Mouse (Mus musculus) kidney, embryonic 16.5 days (tissue): ENCODE data around the gene H3f3b. TPM values are rescaled to one million over a fixed set of nuclear protein-coding genes. Genes with fewer than 3 reads are reported as not detected.
"Not testable (repeated sequence)": the region's sequence is repeated elsewhere in the genome, so short reads cannot be mapped to it uniquely, and the experiment has no call there.

Experiments used
- ATAC-seq: fragments of 200-750 bp; cut with Nextera tagmentation; 2 replicates; pipeline ENCODE4 v1.8.0; 2017; ENCODE audit warnings: moderate TSS enrichment; ENCODE audit not compliant: low FRiP score, low TSS enrichment
- H3K27ac ChIP-seq: fragments of 300-500 bp; sonication (generic); 2 replicates; pipeline ENCODE4 v1.5.1; 2014; ENCODE audit warnings: low read length
- H3K27me3 ChIP-seq: fragments of 300-500 bp; sonication (generic); 2 replicates; pipeline ENCODE4 v1.6.1; 2014; ENCODE audit warnings: low read length, control low read depth, mixed read lengths; ENCODE audit not compliant: insufficient read depth
- H3K36me3 ChIP-seq: fragments of 300-500 bp; sonication (generic); 2 replicates; pipeline ENCODE4 v1.6.1; 2014; ENCODE audit warnings: low read length, control low read depth, mixed read lengths; ENCODE audit not compliant: insufficient read depth
- H3K4me1 ChIP-seq: fragments of 300-500 bp; sonication (generic); 2 replicates; pipeline ENCODE4 v1.6.1; 2014; ENCODE audit warnings: low read length, control low read depth, mixed read lengths; ENCODE audit not compliant: insufficient read depth
- H3K4me2 ChIP-seq: fragments of 300-500 bp; sonication (generic); replicated peaks from 2 replicates; pipeline ENCODE4 v1.6.1; 2014; ENCODE audit warnings: low read depth, low read length
- H3K4me3 ChIP-seq: fragments of 300-500 bp; sonication (generic); 2 replicates; pipeline ENCODE4 v1.5.1; 2014; ENCODE audit warnings: mild to moderate bottlenecking, low read length
- H3K9ac ChIP-seq: fragments of 300-500 bp; sonication (generic); replicated peaks from 2 replicates; pipeline ENCODE4 v1.6.1; 2014; ENCODE audit warnings: low read length
- H3K9me3 ChIP-seq: fragments of 300-500 bp; sonication (generic); 2 replicates; pipeline ENCODE4 v1.6.1; 2016; ENCODE audit warnings: low read length, control low read depth
- WGBS: fragments of 180-500 bp; shearing (Covaris S2); extraction: QIAGEN DNeasy Blood & Tissue Kit; methylation state at CpG from one replicate; pipeline ENCODE4 v1.1.7; 2014; 5-methylcytosine and 5-hydroxymethylcytosine counted together
- polyA plus RNA-seq: library from polyadenylated mRNA; unstranded; fragments of >200 nt; fragmentation: Nextera tagmentation; extraction: Ambion mirVana; gene quantifications from 2 replicates; pipeline ENCODE4 v1.2.1, GENCODE M21; 2015

H3f3b gene
- polyA plus RNA-seq, 1 experiment from 2014 or later = 1,676 TPM

DNA sequence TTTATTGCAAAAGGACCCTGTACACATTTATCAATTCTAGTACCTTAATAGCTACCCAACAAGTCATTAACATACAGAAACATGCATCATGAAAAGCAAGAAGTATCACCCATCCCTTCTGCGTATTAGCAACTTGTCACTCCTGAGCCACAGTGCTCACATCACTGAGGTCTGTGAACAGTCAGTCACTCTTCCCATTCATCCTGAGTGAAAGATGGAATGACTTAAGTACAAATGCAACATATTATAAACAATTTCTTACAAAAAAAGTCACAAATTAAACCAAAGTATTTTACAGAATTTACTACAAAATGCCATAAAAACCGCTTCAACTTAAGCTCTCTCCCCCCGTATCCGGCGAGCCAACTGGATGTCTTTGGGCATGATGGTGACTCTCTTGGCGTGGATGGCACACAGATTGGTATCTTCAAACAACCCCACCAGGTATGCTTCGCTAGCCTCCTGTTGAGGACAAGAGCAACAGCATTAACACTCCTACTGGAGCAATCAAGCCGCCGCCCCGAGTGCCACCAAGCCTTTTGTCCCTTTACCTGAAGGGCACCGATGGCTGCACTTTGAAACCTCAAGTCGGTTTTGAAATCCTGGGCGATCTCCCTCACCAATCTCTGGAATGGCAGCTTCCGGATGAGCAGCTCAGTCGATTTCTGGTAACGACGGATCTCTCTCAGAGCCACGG is 4.5 kb downstream of the H3f3b start:
- H3K9ac ChIP-seq = peak overlapping the region; percentile 99
- peak overlapping the region; percentile 89 for H3K4me3 ChIP-seq
- WGBS = 3% methylated on average over 17 of the region's 18 CpGs
- peaks cover 12% of the 10 kb centered on the region for H3K36me3 ChIP-seq
- peak overlapping the region; percentile 97 for H3K27ac ChIP-seq
- H3K27me3 ChIP-seq, ATAC-seq, H3K9me3 ChIP-seq: not testable (repeated sequence)
- peaks cover 10% of the 10 kb centered on the region; the same call in 1 of the 2 replicates for H3K4me1 ChIP-seq
- H3K4me2 ChIP-seq = peak overlapping the region; percentile 50

DNA sequence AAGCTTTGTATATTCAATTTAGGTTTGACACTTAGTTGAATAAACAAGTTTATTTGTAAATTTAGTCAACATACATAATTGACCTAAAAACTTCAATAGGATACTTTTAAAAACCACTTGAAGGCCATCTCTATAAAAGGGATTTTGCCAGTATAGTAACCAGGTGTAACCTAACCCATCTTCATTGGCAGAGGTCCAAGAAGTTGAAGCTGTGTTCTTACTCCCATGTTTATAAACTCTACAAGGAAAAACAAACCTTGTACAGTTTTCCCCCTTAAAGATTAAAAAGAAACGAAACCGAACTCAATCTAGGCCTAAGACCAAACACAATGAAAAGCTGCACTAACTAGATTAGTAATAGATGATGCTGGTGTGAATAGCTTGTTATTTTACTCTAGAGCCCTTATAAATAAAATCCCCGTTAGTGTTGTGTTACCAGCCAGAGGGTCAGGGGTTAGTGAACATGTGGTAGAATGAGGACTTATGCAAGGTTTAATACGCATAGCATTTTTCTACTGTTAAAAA is 5.4 kb downstream of the H3f3b start:
- peaks cover 10% of the 10 kb centered on the region; the same call in 1 of the 2 replicates for H3K4me1 ChIP-seq
- H3K36me3 ChIP-seq = peaks cover 12% of the 10 kb centered on the region
- no peaks in the 10 kb centered on the region for H3K27me3 ChIP-seq
- no peak for ATAC-seq
- H3K27ac ChIP-seq = no peak overlapping the region
- H3K4me3 ChIP-seq = peak overlapping the region; percentile 49
- peak overlapping the region; percentile 71 for H3K4me2 ChIP-seq
- no peaks in the 10 kb centered on the region for H3K9me3 ChIP-seq
- WGBS = 47% methylated on average over 4 of the region's 4 CpGs
- H3K9ac ChIP-seq = peak overlapping the region; percentile 55; the same call in 1 of the 2 replicates

DNA sequence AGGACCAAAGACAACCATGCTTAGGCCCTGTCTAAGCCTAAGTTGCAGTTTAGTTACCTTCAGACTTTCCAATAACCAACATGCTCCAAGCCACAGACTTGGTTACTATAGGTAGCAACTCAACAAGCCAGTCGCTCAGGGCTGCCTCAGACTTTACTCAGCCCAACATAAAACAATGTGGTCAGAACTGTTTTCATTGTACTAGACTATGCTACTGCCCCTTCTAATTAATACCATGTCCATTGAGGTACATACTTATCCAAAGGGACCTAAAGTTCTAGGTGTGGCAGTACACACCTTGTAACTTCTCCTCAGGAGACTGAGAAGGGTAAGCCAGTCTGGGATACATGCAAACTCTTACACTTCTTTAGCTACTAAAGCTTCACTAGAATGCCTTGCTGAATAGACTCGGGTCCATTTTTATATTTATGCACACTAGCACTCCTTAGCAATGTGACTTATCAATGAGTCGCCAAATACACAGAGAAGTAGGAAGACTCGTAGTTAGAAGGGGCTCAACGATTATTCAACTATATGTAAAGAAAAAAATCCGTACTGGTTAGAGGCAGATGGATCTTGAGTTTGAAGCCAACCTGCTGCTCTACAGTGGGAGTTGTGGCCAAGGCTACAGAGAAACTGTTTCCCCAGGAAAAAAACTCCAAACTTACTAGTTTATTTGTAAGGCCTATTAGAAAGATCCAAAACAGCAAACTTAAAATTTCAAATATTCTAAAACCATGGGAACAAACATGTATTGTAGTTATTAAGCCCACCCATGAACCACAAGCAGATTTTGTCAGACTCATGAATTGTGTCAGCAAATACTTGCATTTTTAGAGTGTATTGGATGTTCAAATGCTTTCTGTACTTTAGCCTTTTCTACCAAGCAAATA is 6.2 kb downstream of the H3f3b start:
- H3K9ac ChIP-seq = peak overlapping the region; percentile 24; the same call in 1 of the 2 replicates
- 77% methylated on average over 6 of the region's 6 CpGs for WGBS
- H3K36me3 ChIP-seq = peaks cover 12% of the 10 kb centered on the region
- H3K27me3 ChIP-seq = no peaks in the 10 kb centered on the region
- H3K27ac ChIP-seq = 0 out of 2 replicates have a peak overlapping the region, but pooled peaks have one; percentile 20
- no peaks in the 10 kb centered on the region for H3K9me3 ChIP-seq
- no peak for ATAC-seq
- H3K4me2 ChIP-seq = peak overlapping the region; percentile 8; the same call in 1 of the 2 replicates
- peaks cover 10% of the 10 kb centered on the region; the same call in 1 of the 2 replicates for H3K4me1 ChIP-seq
- peak overlapping the region; percentile 11; the same call in 1 of the 2 replicates for H3K4me3 ChIP-seq

DNA sequence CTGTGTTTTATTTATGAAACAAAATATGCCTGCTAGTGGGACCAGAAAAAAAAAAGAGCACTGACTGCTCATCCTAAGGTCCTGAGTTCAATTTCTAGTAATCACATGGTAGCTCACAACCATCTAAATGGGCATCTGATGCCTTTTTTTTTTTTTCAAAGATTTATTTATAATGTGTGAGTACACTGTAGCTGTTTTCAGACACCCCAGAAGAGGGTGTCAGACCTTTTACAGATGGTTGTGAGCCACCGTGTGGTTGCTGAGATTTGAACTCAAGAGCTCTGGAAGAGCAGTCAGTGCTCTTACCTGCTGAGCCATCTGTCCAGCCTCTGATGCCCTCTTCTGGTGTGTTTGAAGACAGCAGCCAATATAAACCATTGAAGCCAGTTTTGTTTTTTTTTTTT is 7.2 kb downstream of the H3f3b start:
- Histone ChIP-seq H3K27ac (peak overlapping the region; percentile 12; the same call in 1 of the 2 replicates), H3K36me3 (peaks cover 12% of the 10 kb centered on the region), H3K4me2 (no peak overlapping the region), H3K4me1 (peaks cover 10% of the 10 kb centered on the region; the same call in 1 of the 2 replicates), H3K27me3 (no peaks in the 10 kb centered on the region), H3K9ac (no peak overlapping the region), H3K9me3 (no peaks in the 10 kb centered on the region), H3K4me3 (no peak overlapping the region)
- ATAC-seq = no peak
- WGBS = 33% methylated on average over 1 of the region's 1 CpGs

DNA sequence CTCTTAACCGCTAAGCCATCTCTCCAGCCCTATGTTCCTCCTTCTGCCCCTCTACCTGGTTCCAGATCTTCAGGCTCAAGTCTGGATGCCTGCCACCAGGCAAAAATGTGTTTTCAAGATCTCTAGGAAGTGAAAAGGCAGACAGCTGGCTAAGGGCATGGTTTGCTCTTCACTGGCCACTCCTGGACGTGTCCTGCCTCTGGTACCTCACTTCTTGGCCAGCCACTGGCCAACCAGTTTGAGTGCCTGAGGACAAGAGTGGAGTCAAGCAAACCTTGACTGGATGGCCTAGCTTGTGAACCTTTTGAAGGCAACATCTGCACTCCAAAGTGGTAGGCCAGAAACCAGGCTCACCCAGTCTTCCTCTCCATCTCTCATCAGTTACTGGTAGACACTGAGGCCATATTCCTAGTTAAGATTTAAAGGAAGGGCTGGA is 7.8 kb downstream of the H3f3b start:
- H3K9ac ChIP-seq = no peak overlapping the region
- H3K4me2 ChIP-seq = no peak overlapping the region
- peaks cover 12% of the 10 kb centered on the region for H3K36me3 ChIP-seq
- no peak for ATAC-seq
- H3K9me3 ChIP-seq = no peaks in the 10 kb centered on the region
- peak overlapping the region; percentile 12; the same call in 1 of the 2 replicates for H3K27ac ChIP-seq
- no peaks in the 10 kb centered on the region for H3K27me3 ChIP-seq
- peaks cover 10% of the 10 kb centered on the region; the same call in 1 of the 2 replicates for H3K4me1 ChIP-seq
- 80% methylated on average over 2 of the region's 2 CpGs for WGBS
- H3K4me3 ChIP-seq = no peak overlapping the region

DNA sequence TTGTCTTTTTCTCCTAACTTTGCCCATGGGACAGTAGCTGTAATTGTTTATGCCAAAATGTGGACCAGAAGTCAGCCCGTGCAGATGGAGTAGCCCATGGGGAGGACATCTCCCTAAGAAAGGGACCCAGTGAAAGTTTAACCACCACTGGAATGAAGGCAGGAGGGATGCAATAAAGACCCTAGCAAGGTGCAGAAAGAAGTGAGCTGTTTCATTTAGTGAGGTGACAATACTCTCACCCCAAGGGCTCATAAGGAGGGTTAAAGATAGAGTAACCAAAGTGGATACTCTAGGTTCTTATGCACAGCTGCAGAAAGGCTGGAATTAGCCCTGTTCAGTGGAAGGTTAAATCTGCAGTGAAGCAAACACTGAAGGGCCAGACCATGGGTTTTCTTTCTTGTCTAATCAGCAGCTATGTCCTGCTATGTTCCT is 8.4 kb downstream of the H3f3b start:
- 22% methylated on average over 1 of the region's 1 CpGs for WGBS
- no peak for ATAC-seq
- Histone ChIP-seq H3K4me2 (no peak overlapping the region), H3K36me3 (peaks cover 12% of the 10 kb centered on the region), H3K9ac (no peak overlapping the region), H3K4me3 (no peak overlapping the region), H3K27ac (0 out of 2 replicates have a peak overlapping the region, but pooled peaks have one; percentile 28), H3K27me3 (no peaks in the 10 kb centered on the region), H3K4me1 (peaks cover 10% of the 10 kb centered on the region; the same call in 1 of the 2 replicates), H3K9me3 (no peaks in the 10 kb centered on the region)

DNA sequence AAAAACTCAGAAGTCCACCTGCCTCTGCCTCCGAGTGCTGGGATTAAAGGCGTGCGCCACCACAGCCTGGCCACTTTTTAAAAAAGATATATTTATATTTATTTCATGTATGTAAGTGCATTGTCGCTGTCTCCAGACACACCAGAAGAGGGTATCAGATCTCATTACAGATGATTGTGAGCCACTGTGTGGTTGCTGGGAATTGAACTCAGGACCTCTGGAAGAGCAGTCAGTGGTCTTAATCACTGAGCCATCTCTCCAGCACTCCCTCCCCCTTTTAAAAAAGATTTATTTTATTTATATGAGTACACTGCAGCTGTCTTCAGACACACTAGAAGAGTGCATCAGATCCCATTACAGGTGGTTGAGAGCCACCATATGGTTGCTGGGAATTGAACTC is 8.9 kb downstream of the H3f3b start:
- H3K9ac ChIP-seq, H3K9me3 ChIP-seq, ATAC-seq, H3K27ac ChIP-seq, H3K27me3 ChIP-seq, H3K4me3 ChIP-seq, H3K4me2 ChIP-seq: not testable (repeated sequence)
- H3K36me3 ChIP-seq = peaks cover 12% of the 10 kb centered on the region
- 89% methylated on average over 4 of the region's 4 CpGs for WGBS
- peaks cover 10% of the 10 kb centered on the region; the same call in 1 of the 2 replicates for H3K4me1 ChIP-seq

DNA sequence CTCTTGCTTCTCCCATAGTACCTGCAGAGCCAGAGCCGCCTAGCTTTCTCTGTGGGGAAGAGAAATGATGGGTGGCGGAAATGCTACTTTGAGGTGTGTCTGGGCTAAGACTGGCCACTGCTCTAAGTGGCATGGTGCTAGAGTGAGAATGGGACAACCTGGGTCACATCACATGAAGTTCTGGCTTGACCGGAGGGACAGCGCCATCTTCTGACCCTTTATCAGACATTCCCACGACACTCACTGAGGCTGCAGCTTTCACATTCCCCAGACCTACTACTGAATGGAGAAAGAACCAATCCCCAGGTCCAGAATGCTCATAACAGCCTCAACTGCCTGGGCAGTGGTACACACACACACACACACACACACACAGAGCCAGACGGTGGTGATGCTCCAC is 9.7 kb downstream of the H3f3b start:
- Histone ChIP-seq H3K27me3 (no peaks in the 10 kb centered on the region), H3K4me2 (no peak overlapping the region), H3K9ac (no peak overlapping the region), H3K9me3 (no peaks in the 10 kb centered on the region), H3K27ac (no peak overlapping the region), H3K36me3 (peaks cover 7% of the 10 kb centered on the region), H3K4me1 (peaks cover 12% of the 10 kb centered on the region), H3K4me3 (no peak overlapping the region)
- no peak for ATAC-seq
- whole genome bisulfite sequencing = 41% methylated on average over 6 of the region's 6 CpGs

DNA sequence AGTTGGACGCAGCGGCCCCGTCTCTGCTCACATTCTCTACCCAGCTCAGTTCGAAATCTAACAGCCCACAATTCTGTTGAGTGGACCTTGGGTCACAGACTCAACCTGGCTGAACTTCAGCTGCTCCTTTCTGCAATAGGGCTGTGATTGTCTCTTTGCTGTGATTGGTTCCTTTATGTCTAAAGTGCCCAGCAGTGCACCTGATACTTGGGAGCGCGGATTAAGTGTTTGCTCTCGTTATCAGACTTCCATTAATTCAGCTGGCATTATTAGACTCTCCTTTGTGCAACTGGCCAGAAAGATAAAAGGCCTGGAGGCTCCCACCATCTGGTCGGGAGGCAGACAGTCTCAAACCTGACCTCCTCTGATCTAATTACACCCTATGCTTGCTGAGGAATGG is 12.9 kb downstream of the H3f3b start:
- Histone ChIP-seq H3K4me2 (no peak overlapping the region), H3K9ac (no peak overlapping the region), H3K27me3 (no peaks in the 10 kb centered on the region), H3K27ac (no peak overlapping the region), H3K9me3 (no peaks in the 10 kb centered on the region), H3K36me3 (peaks cover 5% of the 10 kb centered on the region; the same call in 1 of the 2 replicates), H3K4me1 (peaks cover 15% of the 10 kb centered on the region), H3K4me3 (no peak overlapping the region)
- no peak for ATAC-seq
- 54% methylated on average over 8 of the region's 8 CpGs for WGBS
